ENCODE assay signal across 11 mouse cellular contexts in genomic region chr12:119960730-119961129, GRCm38 (mm10). TPM values are rescaled to one million over a fixed set of nuclear protein-coding genes. Genes with fewer than 3 reads are reported as not detected.
DNase-seq lines count a peak whose midpoint lies in the region; ATAC-seq and TF ChIP-seq lines count a peak whose summit lies in the region.
"Had no signal": no experiment of that assay in that cellular context is flagged by ENCODE, and none has a peak within 500 bp of the region (broad histone marks: within the 10 kb centered on the region; RNA-seq: fewer than 3 reads in every experiment).

No protein-coding gene starts in this region.

- H3K4me1 ChIP-seq in neural tube, embryonic 15.5 days = no peaks in the 10 kb centered on the region
- H3K4me1 ChIP-seq: limb, embryonic 12.5 days had no signal

- peak; percentile 66 for ATAC-seq in frontal cortex, adult (ENCODE audit: low TSS enrichment)
- ATAC-seq in neural tube, embryonic 15.5 days (ENCODE audit: low FRiP score) = no peak

- H3K9ac ChIP-seq in neural tube, embryonic 15.5 days (replicated peaks) = no peak overlapping the region
- H3K9ac ChIP-seq: limb, embryonic 12.5 days had no signal

- H3K36me3 ChIP-seq in neural tube, embryonic 15.5 days = no peaks in the 10 kb centered on the region
- H3K36me3 ChIP-seq: limb, embryonic 12.5 days had no signal

- H3K4me3 ChIP-seq in left cerebral cortex, adult 2 months = no peak overlapping the region
- H3K4me3 ChIP-seq in neural tube, embryonic 15.5 days (replicated peaks) = no peak overlapping the region
- H3K4me3 ChIP-seq: limb, embryonic 12.5 days had no signal

- no peaks in the 10 kb centered on the region for H3K27me3 ChIP-seq in neural tube, embryonic 15.5 days (replicated peaks)
- H3K27me3 ChIP-seq: limb, embryonic 12.5 days had no signal

- no peak overlapping the region for H3K27ac ChIP-seq in left cerebral cortex, adult 2 months
- no peak overlapping the region for H3K27ac ChIP-seq in neural tube, embryonic 15.5 days (replicated peaks)
- H3K27ac ChIP-seq: limb, embryonic 12.5 days; stomach, postnatal 0 days had no signal

- WGBS in neural tube, embryonic 15.5 days = 46% methylated on average over 1 of the region's 1 CpGs

- H3K9me3 ChIP-seq in neural tube, embryonic 15.5 days (replicated peaks) = no peaks in the 10 kb centered on the region
- H3K9me3 ChIP-seq: limb, embryonic 12.5 days had no signal

- TF ChIP-seq CTCF in left cerebral cortex, adult 2 months (IDR thresholded peaks at IDR 0.05) = no peak

- intact Hi-C loops in left cerebral cortex, adult 2 months (cut with DNase I) = no loop called here

- no peak overlapping the region for H3K4me2 ChIP-seq in neural tube, embryonic 15.5 days
- H3K4me2 ChIP-seq: limb, embryonic 12.5 days had no signal

- DNase-seq in frontal cortex, postnatal 25 days (ENCODE audit: low spot score in 2 of 2) = no peak
- peak; percentile 12 for DNase-seq in NIH3T3 (ENCODE audit: low read depth)
- peak; percentile 60 to 81 for DNase-seq in frontal cortex, adult 2 months (ENCODE audit: extremely low spot score in 1 of 2, low spot score in 1 of 2)
- peak; percentile 20 to 30 for DNase-seq in left cerebral cortex, adult 2 months (ENCODE audit: extremely low spot score in 1 of 2, low spot score in 2 of 2)
- DNase-seq in spleen, adult 18-20 months = no peak
- DNase-seq in embryo, embryonic 10 days (ENCODE audit: low spot score) = no peak

RNA-seq across cellular contexts. Expression of gene Tmem196, which starts 15.1 kb away (rescaled TPM):
- 17.6 and 18.2 TPM in 2 replicates for polyA plus RNA-seq in frontal cortex, adult 2 months (2012; rRNA removed)
- 10 to 100 TPM; 34.5 to 37.2 TPM for total RNA-seq in left cerebral cortex, adult 2 months (2021)
- polyA plus RNA-seq in neural tube, embryonic 15.5 days (2015; fragmentation: Nextera tagmentation; extraction: Ambion mirVana) = 11.7 and 13.9 TPM in 2 replicates
- total RNA-seq: hematopoietic stem cell, adult 5-6 weeks had no signal

Comparison
In these comparisons a context has a peak if more than half of its experiments do, and no peak if none do; other contexts are left out.
1. DNase-seq: peak in NIH3T3 (single experiment), frontal cortex, adult 2 months (2 of 2) and left cerebral cortex, adult 2 months (2 of 2); none in frontal cortex, postnatal 25 days (0 of 2), spleen, adult 18-20 months (0 of 2) and embryo, embryonic 10 days (single experiment).